Mouse (Mus musculus): ENCODE results near the gene Maml3. TPM values are rescaled to one million over a fixed set of nuclear protein-coding genes. Genes with fewer than 3 reads are reported as not detected.
A peak's percentile ranks its signal among the peaks of the same experiment; 100 is the strongest.

The Maml3 gene
- total and polyA plus RNA-seq, 3 experiments, result 5.3 to 7.8 (median 7.8) TPM

DNA sequence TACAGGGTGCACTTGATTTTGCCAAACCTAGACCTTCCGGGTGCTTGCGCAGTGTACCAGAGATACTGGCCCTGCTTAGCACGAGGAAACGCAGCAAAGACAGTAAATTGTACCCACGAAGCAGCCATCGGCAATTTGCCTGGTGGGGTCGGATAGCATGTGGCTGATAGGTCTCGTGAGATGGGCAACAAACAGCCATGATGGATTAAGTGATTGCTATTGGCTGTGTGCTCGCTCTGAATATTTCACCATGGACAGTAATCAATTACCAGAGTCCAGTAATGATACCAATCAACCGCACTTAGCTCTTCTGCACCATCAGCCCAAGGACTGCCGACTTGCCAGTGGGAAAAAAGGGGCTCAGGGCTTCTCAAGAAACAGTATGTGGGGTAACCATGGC, 150.9 kb downstream of the Maml3 start:
- DNase-seq, result no peak

DNA sequence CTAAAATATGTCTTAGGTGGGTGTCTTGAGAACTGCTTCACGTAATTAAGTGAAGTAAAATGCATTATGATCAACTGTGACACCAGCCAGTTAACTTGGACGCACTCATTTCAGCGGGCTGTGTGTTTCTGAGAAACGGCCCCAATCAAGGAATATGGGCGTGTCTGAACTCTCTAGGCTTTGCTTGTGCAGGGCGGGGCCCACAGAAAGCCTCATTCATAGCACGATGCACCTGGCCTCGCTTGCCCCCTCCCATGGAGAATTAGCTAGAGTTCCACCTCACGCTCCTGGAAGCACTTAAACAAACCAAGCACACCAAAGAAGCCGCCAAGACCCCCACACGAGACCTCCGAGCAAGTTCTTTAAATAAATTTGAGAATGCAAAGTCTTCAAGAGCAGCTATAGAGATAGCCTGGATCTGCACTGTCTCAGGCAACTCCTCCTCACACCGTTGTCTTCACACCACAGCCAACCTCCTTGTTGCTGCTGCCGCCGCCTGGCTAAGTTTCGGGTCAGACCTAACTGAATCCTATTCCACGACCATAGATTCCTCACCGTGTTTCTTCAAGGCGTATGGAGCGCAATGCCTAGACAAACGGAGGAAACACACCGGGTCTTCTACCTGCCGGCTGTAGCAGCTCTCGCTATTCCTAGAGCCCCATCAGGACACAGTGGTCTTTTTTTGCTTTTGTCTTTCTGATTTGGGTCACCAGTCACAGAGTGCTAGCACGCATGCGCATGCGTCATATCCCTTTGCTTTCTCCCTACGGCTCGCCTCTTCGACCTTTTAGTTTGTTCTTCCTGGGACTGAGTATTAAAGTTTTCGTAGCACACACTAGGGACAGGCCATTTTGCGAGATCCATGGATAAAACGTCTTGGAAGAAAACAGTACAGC, 151.9 kb downstream of the Maml3 start:
- DNase-seq, result no peak

DNA sequence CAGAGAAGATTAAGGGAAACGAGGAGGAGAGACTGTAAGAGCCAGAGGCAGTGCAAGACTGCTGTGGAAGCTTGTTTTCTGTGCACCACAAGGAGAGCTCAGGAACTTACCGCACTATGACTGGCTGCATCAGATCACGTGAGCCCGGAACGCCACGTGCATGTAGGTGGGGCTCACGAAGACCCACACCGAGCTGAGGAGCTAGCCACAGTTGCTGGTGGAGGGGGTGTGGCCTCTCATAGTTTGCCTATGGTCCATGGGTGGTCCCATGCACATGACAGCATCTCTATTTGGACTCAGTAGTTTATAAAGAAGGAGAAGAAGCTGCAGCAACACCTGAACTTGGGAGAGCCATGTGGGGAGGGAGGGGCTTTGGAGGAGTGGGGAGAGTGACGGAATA, 152.6 kb downstream of the Maml3 start:
- DNase-seq, result no peak

DNA sequence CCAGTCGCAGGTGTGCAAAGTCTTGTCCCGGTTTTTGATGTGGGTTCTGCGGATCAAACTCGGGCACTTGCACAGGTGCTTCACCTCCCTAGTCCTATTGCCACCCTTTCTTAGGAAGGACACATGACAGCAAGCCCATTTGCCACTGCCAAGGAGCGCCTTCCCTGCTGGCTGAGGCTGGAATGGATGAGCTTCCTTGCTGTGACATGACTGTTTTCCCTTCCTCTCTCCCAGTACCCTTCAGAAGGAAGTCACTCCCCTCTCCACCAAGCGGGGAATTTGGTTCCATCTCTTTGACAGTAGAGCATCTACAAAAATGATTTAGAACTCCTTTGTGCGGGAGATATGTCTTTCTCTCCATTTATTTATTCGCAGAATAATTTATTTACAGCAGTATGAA, 155.2 kb downstream of the Maml3 start:
- DNase-seq, result no peak

DNA sequence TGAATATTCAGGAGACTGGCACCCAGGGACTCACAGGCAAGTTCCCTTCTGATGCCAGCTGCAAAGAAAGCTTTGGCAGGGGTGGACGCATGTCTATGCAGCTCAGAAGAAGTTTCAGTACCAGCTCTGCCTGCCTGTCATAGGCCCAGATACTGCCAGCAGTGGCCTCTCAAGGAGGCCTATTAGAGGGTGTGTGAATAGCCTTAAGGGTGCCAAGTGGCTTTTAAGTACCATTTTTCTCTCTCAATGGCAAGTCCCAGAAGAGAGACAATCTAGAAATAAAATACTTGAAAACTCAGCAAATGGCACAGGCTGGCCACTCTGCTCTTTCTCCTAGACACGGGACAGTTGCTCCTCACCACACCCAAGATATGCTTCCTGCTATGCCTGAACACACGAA, 157.7 kb downstream of the Maml3 start:
- no peak for DNase-seq

GRCm38 (mm10) chr3:51943642-51944041, 161.2 kb downstream of the Maml3 start:
- DNase-seq, result peak; percentile 71

GRCm38 (mm10) chr3:51941781-51942180, 163.1 kb downstream of the Maml3 start:
- DNase-seq, result peak; percentile 16

DNA sequence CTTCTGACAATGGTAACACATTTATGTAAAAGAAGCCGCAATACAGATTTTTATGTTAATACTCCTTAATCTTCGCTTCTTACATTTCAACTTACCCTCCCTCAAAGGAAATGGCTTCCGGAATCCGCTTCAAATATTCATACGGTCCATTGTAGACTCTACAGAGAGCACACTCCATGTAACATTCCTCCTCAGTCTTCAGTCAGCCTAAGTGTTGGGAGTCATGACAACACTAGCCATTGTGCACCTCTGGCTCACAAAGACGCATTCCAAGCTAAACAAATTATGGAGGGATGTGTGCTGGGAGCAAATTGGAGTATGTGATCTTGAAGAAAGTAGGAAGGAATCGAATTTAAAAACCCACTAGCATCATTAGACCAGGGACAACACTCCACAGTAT, 165.0 kb downstream of the Maml3 start:
- DNase-seq, result no peak

DNA sequence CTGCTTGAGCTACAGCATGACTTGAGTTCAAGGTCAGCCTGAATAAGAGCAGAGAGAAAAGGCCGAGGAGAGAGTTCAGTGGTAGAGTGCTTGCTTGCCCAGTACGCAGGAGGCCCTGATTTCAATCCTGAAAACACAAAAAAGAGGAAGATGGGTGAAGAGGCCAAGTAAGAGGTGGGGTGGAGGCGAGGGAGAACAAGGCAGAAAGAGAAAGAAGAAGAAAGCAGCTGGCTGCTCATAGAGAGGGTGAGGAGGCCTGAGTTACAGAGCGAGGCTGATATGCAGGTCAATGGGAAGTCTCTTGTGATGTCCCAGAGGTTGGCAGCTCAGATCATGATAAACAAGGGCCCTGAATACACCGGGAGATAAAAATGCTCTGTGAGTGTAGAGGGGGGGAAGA, 165.8 kb downstream of the Maml3 start:
- DNase-seq, result no peak

GRCm38 (mm10) chr3:51937176-51937575, 167.7 kb downstream of the Maml3 start:
- DNase-seq, result peak; percentile 64

- DNase-seq, result no peak
Observed at GRCm38 (mm10) chr3:51934531-51935485, 170.1 kb downstream of the Maml3 start.

DNA sequence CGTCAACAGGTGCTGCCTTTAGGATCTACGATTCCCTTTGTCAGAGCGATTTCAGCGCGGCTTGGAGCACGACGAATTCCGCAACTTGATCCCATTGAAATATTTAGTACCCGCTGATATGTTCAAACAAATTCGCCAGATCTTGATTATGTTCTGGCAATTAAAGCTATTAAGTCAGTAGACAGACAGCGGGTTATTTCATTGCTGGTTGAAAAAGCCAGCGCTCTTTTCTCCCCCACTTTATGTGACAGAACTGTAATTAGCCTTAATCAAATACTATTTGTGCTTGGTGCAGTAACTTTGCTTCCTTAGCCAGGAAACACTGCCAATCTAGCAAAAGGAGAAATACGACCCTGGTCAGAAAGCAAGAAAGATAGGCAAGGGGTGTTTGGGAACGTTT, 176.7 kb downstream of the Maml3 start:
- DNase-seq, result no peak

DNA sequence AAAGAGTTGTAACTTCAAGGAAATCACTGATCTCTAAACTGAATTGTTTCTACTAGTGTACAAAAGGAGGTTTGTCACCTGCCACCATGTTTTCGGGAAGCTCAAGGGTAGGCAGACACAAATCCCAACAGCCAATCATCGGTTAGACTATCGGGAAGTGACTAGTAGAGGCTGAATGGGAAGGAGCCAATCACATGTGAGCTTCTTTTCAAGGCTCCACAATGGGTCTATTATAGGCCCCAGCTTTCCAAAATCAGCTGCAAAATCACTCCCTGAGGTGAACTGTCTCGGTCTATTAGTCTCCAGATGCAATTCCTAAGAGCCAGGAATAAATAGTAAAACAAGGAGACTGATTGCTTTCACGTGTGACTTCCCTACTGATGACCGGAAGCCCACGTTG, 177.3 kb downstream of the Maml3 start:
- no peak for DNase-seq

- DNase-seq, result peak; percentile 77
Observed at GRCm38 (mm10) chr3:51927043-51927442, 177.8 kb downstream of the Maml3 start.

DNA sequence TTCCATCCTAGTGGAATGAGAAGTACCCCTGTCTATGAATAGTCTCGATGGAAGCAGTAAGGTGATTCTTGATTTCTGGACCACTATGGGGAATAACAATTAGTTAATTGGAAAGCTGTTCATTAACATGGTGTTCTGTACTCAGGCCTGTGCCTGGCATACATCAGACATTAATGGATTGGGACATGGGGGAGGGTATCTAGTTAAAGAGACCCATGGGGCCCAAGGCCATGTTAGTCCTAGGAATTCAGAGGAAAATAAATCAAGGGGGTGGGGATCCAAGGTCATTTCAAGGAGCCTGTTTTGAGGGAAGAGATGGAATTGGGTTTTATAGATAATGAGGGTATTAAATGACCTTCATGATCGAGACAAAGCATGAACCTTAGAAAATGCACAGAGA, 179.1 kb downstream of the Maml3 start:
- DNase-seq, result no peak

DNA sequence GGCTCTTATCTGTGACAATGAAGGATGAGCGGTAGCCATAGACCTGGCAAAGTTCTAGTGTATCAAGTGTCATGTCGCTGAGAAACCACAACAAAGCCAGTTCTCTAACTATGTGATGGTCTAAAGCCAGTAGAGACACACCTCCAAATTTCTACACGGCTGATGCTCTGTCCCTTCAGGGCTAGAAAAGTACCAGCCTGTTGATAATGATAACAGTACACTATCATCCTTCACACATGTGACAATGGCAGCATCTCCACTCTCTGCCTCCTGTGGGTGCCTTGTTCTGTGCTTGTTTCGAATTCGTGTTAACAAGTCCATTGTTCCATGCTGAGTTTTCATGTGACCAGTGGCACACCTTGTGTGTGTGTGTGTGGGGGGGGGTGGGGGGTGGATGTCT, 180.2 kb downstream of the Maml3 start:
- DNase-seq, result no peak

DNA sequence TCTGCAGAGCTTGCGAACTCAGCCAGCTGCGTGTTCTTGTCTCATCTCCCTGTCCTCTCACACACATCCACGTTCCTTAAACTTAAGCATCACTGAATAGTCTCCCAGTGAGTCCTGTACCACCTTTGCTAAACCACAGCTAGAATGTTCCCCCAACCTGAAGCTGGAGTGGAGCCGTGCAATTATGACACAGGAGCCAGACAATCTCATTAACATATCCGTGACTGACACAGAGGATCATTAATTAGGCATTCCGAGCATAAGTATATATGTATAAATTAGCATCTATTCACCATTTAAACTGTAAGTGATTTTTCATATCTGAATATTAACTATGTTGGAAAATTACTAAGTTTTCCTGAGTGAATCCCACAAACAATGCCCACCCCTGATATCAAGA, 181.1 kb downstream of the Maml3 start:
- DNase-seq, result no peak

DNA sequence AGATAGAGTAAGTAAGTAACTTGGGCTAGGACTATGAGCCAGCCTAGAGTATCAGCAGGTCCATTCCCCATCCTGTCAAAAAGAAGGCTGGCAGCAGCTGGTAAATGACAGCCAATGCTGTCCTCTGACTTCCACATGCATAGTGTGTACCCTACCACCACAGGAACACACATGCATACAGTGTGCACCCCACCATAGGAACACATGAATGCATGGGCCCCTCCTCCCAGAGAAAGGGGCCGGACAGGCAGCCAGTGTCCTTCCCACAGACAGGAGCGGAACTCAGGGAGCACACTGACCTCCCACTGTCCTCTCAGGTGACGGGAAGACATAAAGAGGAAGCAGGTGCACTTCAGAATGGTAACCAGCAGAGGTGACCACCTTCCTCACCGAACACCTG, 188.0 kb downstream of the Maml3 start:
- no peak for DNase-seq

GRCm38 (mm10) chr3:51916060-51916870, 188.6 kb downstream of the Maml3 start:
- peak; percentile 43 for DNase-seq

DNA sequence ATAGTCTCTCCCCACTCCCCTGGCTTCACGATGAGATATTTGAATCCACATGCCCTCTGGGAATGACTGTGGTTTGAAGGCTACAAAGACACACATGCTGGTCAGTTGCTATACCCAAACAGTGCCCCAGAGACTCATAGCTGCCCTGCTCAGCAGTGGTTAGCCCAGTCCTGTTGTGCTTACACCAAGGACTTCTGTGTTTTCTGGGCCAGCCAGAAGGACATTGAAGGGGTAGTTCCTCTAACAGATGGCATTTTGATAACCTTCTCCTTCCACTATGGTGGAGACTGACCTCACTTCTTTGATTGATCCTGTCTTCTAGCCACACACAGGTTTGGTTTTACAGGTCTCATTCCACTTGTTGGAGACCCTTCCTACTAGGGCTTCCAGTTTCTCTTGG, 189.5 kb downstream of the Maml3 start:
- DNase-seq, result no peak

GRCm38 (mm10) chr3:51914900-51915299, 190.0 kb downstream of the Maml3 start:
- DNase-seq, result no peak

GRCm38 (mm10) chr3:51913498-51913897, 191.4 kb downstream of the Maml3 start:
- DNase-seq, result no peak

Measured in adrenal gland, adult 2 months (tissue).